27 mouse cellular contexts compared by ENCODE assay signal in genomic region chr1:80166577-80166976, GRCm38 (mm10). TPM values are rescaled to one million over a fixed set of nuclear protein-coding genes. Genes with fewer than 3 reads are reported as not detected.
"Had no signal": no experiment of that assay in that cellular context is flagged by ENCODE, and none has a peak within 500 bp of the region (broad histone marks: within the 10 kb centered on the region; RNA-seq: fewer than 3 reads in every experiment).

No protein-coding gene starts in this region.

- H3K4me1 ChIP-seq: heart, embryonic 10.5 days; heart, embryonic 12.5 days; hindbrain, embryonic 10.5 days; hindbrain, embryonic 12.5 days; intestine, embryonic 15.5 days; limb, embryonic 10.5 days; limb, embryonic 12.5 days; liver, embryonic 13.5 days had no signal

- H3K36me3 ChIP-seq: heart, embryonic 10.5 days; heart, embryonic 12.5 days; hindbrain, embryonic 10.5 days; hindbrain, embryonic 12.5 days; intestine, embryonic 15.5 days; limb, embryonic 10.5 days; limb, embryonic 12.5 days; liver, embryonic 13.5 days had no signal

- H3K27me3 ChIP-seq: heart, embryonic 12.5 days; hindbrain, embryonic 12.5 days; intestine, embryonic 15.5 days; limb, embryonic 12.5 days; liver, embryonic 13.5 days had no signal

- H3K27ac ChIP-seq: gastrocnemius, adult 2 months; heart, embryonic 10.5 days; hindbrain, embryonic 10.5 days; hindbrain, embryonic 12.5 days; hindbrain, embryonic 14.5 days; intestine, embryonic 15.5 days; layer of hippocampus, adult 2 months; limb, embryonic 10.5 days; limb, embryonic 12.5 days; liver, embryonic 13.5 days had no signal

- ATAC-seq: hindbrain, embryonic 16.5 days; inflammation-experienced regulatory T-cells, adult 6 months; intestine, embryonic 15.5 days; intestine, postnatal 0 days had no signal

- DNase-seq: gastrocnemius, adult 2 months; gastrocnemius, postnatal 10 days; gastrocnemius, postnatal 25 days; heart, adult 18-20 months; heart, postnatal 14 days; heart, postnatal 36 days; kidney, adult 18-20 months; kidney, adult 8-10 months; kidney, postnatal 10 days; kidney, postnatal 25 days; kidney, postnatal 4 days; liver; liver, embryonic 13.5 days had no signal

- H3K9me3 ChIP-seq: heart, embryonic 10.5 days; heart, embryonic 12.5 days; hindbrain, embryonic 10.5 days; hindbrain, embryonic 12.5 days; intestine, embryonic 15.5 days; limb, embryonic 10.5 days; limb, embryonic 12.5 days; liver, embryonic 13.5 days had no signal

- H3K9ac ChIP-seq: heart, embryonic 12.5 days; hindbrain, embryonic 12.5 days; hindbrain, embryonic 14.5 days; intestine, embryonic 15.5 days; limb, embryonic 12.5 days; liver, embryonic 13.5 days had no signal

- H3K4me3 ChIP-seq: gastrocnemius, adult 2 months; heart, embryonic 10.5 days; heart, embryonic 12.5 days; hindbrain, embryonic 10.5 days; hindbrain, embryonic 12.5 days; intestine, embryonic 15.5 days; layer of hippocampus, adult 2 months; limb, embryonic 10.5 days; limb, embryonic 12.5 days; liver, embryonic 13.5 days had no signal

- H3K4me2 ChIP-seq: heart, embryonic 12.5 days; hindbrain, embryonic 12.5 days; hindbrain, embryonic 14.5 days; intestine, embryonic 15.5 days; limb, embryonic 12.5 days; liver, embryonic 11.5 days; liver, embryonic 13.5 days had no signal

RNA-seq across cellular contexts. Expression of gene Fam124b, which starts 51.7 kb away (rescaled TPM):
- polyA plus RNA-seq: frontal cortex, adult 2 months; liver, embryonic 11.5 days; liver, embryonic 13.5 days had no signal
